Mouse (Mus musculus): ENCODE measurements around the gene Adgre5. TPM values are rescaled to one million over a fixed set of nuclear protein-coding genes. Genes with fewer than 3 reads are reported as not detected.

Gene Adgre5
- total RNA-seq, 2 experiments from 2014 or later, result 8.8 to 10.5 TPM

DNA sequence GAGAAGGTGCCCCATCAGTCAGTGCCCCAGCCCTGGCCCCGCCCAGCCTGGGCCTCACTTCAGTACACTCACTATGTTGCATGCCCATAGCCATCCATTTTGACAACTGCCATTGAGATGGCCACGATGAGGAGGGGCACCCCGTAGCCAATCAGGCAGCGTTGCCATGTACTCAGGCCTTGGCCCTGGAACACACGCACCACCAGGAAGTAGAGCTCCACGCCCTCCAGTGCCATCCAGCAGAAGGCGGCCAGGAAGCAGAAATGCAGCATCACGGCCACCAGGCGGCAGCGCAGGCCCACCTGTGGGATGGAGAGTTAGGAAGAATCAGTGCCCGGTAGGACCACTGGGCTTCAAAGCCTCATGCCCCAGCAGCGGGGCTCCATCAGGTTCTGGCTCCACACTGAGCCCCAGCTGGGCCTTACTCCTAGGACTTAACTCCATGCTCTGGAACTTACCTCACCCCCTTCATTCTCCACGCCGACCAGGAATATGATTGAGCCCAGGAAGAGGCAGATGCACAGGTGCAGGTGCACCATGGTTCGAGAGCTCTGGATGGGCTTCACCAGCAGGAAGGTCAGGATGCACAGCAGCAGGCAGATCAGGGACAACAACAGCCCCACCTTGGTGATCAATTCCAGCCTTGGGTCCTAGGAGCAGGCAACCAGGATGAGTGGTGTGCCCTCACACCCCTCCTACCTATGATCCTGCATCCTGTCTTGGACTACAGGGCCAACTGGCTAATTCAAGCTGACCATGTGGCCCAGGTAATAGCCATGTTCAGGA lies 16.2 kb downstream of the Adgre5 start:
- DNase-seq (ENCODE audit: low spot score in 2 of 2), result peak; percentile 65 to 84

DNA sequence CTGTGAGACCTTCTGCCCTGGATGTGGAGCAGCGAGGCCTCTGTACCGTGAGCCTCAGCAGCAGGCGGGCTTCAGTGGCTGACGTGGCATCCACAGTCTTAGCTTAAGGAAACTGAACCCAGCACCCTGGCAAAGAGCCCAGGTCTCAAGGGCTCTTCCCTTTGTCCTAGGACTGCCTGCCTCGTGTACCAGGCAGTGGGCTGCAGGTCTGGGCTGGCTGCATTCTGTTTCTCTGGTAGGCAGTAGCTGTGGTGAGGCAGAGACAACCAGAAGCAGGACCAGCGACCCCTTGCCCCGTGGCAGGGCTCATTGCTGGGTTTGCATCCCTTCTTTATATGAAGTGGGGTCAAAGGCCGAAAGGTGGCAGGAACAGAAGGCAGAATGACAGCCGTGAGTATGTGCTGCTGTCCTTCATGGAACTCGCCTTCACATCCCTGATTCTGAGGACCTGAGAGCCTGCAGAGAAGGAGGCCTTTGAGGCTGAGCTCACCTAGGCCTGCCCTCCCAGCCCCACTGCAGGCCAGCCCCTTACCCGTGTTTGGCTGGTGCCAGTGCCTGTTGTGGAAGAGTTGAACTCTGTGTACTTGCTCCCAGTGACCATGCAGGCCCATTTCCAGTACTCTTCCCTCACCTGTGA lies 17.6 kb downstream of the Adgre5 start:
- no peak for DNase-seq (ENCODE audit: low spot score in 2 of 2)

DNA sequence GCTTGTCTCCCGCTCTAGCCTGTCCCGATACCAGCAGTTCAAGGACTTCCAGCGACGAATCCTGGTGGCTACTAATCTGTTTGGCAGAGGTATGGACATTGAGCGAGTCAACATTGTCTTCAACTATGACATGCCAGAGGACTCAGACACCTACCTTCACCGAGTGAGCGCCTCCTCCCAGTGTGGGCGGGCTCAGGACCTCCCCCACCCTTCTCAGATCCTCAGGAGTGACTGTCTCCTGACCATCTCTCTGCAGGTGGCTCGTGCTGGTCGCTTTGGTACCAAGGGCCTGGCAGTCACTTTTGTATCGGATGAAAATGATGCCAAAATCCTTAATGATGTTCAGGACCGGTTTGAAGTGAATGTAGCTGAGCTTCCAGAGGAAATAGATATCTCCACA lies 18.5 kb downstream of the Adgre5 start:
- DNase-seq (ENCODE audit: low spot score in 2 of 2), result no peak

DNA sequence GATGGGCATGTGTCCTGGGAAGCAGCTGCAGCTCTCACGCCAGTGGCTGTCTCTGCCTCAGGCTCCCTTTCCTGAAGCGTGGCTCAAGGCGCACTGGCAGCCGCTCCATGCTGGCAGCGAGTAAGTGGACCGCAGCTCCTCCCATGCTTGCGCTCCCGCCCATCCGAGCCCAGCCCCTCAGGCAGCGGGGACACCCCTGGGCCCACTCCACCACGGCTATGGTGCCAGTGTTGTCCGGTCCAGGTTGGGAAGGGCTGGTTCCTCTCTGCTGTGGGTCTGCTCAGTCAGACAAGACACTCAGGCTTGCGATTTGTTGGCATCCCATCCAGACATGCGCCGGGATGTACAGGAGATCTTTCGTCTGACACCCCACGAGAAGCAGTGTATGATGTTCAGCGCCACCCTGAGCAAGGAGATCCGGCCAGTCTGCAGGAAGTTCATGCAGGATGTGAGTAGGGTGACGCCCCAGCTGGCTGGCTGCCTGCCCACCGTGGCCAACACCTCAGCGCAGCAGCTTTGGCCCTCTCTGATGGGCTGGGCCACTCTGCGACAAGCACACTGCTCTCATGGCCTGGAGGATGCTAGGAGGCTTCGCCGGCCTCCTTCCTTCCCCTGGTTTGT lies 19.6 kb downstream of the Adgre5 start:
- no peak for DNase-seq (ENCODE audit: low spot score in 2 of 2)

DNA sequence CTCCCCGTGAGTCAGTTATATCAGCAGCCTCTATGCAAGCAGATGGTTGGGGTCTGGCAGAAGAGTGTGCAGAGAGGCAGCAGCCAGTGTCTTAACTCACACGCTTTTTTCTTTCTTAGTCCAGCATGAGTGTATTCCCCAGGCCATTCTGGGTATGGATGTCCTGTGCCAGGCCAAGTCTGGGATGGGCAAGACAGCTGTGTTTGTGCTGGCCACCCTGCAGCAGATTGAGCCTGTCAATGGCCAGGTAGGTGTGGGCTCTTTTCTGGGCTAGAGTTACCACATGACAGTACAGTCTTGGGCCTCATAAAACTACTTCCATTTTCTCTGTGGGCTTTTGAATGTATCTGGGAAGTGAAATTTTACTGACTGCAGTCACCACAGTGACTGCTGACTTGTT lies 21.4 kb downstream of the Adgre5 start:
- no peak for DNase-seq (ENCODE audit: low spot score in 2 of 2)

DNA sequence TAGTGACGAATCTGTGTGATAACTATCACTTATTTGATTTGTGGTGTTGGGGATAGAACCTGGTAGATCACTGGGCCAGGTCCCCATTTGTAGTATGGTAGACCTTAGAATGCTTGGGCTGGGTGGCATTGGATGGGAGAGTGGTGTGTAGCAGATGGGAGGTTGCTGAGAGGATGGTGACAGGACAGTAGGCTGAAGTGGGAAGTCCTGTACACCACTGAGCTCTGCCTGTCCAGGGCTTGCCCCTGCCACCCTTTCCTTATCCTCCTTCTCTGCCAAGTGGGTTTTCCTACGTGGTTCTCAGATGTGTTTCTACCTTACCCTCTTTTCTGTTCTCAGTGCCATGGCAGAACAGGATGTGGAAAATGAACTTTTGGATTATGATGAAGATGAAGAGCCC lies 22.1 kb downstream of the Adgre5 start:
- DNase-seq (ENCODE audit: low spot score in 2 of 2), result no peak

DNA sequence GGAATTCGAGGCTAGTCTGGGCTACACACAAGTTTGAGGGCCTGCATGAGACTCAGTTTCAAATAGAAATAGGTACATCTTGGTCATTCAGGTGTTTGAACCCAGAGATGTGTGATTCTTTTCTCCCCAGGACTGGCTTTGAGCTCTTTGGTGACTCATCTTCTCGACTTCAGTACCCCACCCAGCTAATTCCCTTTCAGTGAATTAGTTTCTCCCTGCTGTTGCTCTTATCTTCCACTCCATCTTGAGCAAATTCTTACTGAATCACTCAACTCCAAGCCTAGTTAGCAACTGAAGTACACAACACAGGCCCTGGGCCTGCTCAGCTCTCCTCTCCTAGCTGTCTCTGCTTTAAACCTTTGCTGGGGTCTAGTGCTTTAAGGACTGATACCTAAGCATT lies 24.6 kb downstream of the Adgre5 start:
- DNase-seq (ENCODE audit: low spot score in 2 of 2), result no peak

DNA sequence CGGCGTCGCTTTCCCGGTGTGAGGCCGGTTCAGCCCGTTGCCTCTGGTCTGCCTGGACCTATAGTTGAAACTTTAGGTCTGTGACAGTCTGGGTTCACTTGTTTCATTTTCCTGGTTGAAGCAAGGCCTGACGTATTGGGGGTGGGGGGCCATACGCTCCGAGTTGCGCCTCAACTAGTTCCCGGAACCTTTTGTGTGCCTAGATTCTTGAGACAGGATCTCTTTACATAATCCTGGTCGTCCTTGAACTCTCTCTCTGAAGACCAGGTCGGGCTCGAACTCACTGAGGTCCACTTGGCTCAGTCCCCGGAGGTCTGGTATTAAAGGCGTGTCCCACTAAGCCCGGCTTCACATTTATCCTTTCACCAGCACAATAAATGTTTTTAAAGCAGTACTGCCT lies 25.4 kb downstream of the Adgre5 start:
- DNase-seq (ENCODE audit: low spot score in 2 of 2), result no peak

DNA sequence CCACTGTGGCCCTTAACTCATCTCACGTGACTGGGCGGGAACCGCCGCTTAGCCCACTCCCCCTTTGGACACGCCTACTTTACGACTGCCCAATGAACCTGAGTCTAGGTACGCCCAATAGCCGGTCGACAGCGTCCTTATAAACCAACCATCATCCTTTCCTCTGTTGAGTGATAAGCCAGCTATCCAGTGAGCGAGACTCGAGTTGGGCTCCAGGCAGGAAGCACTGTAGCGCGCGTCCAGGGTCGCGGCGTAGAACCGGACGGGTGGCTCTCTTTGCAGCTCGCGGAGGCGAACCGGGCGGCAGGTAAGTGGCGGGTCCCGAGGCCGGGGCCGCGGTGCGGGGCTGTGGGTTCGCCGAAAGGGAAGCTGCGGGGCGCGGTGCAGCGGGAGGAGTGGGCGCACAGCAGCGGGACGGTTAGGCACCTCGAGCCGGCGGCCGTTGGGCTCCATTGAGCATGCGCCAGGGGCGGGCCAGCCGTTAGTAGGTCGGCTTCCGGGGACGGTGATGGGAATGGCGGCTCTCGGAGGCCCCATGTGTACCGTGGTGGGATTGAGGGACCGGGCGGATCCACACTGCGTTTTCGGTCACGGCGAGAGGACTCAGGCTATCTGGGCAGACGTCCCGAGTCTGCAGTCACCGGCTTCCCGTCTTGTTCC lies 26.0 kb downstream of the Adgre5 start, which contains the start of gene Ddx39:
Gene Ddx39 (plus strand): TSS at position 147 of the 660 bp plus-strand sequence.
- DNase-seq (ENCODE audit: low spot score in 2 of 2), result peak; percentile 95 to 99

DNA sequence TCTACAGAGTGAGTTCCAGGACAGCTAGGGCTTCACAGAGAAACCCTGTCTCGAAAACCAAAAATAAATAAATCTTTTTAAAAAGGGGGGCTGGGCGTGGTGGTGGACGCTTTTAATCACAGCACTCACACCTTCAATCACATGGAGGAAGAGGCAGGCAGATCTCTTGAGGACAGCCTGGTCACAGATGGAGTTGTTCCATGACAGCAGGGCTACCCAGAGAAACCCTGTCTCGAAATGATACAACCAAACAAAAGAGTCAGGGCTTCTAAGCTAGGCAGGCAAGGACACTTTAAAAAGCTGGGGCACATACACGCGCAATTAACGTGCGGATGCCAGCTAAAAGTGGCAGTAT lies 26.5 kb downstream of the Adgre5 start:
- no peak for DNase-seq (ENCODE audit: low spot score in 2 of 2)

DNA sequence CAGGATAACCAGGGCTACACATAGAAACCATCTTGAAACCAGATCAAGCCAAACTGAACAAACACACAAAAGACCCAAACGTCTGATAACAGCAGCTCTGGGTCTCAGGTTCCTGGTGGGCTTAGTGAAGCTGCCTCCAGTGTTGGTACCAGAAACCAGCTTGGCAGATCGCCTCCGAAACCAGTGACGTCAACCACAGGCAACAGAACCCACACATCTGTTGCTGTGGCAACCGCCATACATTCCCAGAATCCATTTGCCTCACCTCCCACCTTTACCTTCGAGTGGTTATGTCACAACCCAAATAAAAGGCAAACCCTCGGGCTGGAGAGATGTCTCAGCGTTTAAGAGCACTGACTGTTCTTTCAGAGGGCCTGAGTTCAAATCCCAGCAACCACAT lies 33.6 kb downstream of the Adgre5 start:
- DNase-seq (ENCODE audit: low spot score in 2 of 2), result no peak

DNA sequence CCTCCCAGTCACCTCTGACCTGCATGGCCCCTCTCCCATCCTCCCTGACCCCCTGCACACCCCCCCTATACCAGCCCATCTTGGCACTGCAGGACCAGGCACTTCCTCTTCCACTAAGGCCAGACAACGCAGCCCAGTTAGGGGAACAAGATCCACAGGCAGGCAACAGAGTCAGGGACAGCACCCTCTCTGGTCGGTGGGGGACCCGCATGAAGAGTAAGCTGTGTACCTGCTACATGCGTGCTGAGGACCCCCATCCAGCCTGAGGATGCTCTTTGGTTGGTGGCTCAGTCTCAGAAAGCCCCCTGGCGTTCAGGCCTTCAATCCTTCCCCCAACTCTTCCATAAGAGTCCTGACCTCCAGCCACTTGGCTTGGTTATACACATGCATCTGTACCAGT lies 34.7 kb downstream of the Adgre5 start:
- DNase-seq (ENCODE audit: low spot score in 2 of 2), result no peak

DNA sequence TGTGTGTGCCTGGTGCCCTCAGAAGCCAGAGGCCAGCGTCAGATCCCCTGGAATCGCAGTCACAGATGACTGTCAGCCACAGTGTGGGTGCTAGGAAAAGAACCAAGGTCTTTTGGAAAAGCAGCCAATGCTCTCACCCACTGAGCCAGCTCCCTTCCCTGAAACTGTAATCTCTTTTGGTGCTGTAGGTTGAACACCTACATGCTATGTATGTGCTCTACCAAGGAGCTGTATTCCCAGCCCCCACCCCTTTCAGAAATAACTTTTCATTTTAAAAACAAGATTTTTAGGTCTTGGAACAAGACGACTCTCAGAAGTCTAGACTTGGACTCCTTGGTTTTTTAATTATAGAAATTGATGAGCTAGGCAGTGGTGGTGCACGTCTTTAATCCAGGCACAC lies 37.7 kb downstream of the Adgre5 start:
- no peak for DNase-seq (ENCODE audit: low spot score in 2 of 2)

DNA sequence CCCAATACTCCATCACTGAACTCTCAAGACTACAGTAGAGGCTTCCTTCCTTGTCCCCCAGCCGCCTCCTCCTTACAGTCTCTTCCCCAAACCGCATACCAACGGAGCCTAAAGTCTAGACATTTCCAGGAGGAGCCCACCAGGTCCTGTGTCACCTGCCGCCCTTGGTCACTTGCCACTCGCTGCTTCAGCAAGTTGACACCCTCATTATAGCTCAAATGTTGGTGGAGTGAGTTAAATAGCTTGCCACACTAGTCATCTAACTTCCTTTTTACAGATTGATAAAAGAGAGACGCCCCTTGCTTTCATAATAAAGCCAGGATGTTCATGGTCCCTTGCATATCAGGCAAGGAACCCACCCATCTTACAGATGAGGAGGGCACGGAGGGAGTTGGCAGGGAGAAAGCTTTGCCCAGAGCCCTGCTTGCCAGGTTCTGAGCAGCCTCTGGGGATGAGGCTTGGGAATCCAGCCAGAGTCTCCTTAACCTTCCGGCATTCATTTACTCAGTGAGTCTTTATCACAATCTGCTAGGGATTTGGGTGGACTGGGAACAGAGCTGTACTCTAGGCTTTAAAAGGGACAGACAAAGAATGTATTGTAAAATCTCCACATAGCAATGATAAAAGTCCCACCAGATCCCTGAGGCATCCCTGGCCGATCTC lies 40.6 kb downstream of the Adgre5 start:
- no peak for DNase-seq (ENCODE audit: low spot score in 2 of 2)

DNA sequence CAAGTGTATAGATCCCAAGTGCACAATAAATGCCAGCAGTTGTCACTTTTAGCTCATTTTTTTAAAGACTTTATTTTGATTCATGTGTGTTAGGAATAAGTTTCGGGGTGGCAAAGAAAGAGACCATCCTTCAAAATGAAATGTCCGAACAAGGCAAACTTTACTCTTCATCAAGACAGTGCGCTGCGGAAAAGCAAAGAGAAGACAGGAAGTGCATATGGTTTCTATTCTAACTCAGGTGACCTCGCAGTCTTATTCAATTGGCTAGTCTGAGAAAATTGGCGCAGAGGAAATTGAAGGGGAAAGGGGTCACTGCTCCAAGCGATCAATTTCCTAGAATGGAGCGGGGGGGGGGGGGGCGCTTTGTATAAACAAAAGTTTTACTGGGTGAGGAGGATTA lies 41.6 kb downstream of the Adgre5 start:
- DNase-seq (ENCODE audit: low spot score in 2 of 2), result no peak

DNA sequence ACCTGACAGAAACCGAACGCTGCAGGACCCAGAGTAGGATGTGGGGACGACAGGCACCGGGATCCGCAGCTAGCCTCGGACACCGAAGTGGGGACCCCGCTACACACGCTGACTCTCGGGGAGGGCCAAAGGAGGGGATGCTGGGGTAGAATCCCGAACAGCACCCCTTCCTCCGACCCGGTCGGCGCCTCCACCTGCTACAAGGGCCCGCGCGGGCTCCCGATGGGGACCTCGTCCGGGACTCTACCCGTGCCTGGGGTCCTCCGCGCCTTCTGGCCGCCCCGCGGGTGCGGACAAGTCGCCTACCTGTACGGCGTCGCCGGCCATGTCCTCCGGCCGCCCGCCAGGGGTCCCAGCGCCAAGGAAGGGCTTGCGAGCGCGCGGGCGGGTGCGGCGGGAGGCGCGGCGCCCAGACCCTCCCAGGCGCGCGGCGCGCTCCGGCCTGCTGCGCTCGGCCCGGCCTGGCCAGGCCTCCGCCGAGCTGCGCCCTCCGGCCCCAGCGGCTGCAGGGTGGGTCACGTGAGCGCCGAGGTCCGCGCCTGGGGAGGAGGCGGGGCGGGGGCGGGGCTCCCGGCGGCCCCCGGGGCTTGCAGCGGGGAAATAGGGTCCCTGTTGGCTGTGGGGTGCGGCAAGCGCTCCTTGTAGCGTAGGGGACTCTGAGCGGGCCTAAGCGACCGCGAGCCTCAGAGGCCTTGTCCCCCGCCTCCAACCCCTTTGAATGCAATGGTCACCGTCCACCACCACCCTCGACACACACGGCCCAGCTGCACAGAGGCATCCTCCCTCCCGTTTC lies 42.3 kb downstream of the Adgre5 start, which contains the start of gene Pkn1:
Gene Pkn1 (minus strand): TSS at position 519 of the 793 bp plus-strand sequence.
- DNase-seq (ENCODE audit: low spot score in 2 of 2), result peak in 1 of 2 experiments; percentile 58

DNA sequence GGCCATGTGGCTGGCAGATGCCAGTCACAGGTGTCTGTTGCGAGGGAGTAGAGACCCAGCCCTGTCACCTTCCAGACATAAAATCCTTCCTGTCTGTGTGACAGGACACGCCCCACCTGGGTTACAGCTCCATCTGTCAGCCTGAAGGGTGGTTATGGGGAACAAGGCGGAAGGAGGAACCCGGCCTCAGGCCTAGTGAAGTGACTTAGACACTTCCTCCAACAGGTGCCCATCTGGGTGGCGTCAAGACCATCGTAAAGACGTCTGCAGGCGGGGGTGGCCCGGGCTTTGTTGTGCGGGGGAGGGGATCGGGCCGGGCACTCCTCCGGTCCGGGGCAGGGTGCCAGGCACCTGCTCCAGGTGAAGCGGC lies 42.9 kb downstream of the Adgre5 start:
- no peak for DNase-seq (ENCODE audit: low spot score in 2 of 2)

DNA sequence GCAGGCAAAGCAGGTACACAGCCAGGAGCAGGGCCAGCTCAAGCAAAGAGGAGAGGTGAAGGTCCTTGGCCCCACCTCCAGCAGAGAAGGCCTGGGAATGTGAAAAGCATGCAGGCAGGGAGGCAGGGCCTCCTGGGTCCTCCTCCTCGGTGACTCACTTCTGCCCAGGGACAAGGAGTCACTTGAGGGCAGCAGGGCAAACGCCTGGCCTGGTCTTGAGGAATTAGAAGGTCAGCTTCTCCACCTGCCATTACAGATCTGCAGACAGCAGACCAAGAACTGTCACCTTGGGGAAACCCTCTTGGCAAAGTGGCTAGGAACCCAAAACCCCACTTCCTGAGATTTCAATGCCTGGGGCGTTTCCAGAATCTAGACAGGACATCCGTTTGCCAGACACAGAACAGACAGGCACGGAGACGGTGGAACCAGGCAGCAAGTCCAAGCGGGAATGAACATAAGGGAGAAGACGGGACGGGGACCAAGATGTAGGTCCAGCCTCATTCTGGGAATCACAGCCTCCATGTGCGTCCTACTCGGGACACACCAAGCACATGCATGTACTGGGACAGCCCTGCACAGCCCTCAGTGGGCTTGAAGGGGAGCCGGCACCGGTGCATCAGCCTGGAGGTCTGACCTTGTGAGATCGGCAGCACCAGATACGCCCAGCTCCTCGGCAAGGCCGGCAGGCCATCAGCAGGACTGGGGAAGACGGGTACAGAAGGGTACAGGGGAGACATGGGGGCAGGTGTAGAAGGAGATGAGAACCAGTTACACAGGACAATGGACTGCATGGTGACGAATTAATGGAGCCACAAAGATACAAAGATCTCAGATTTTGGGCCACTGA lies 43.5 kb downstream of the Adgre5 start:
- DNase-seq (ENCODE audit: low spot score in 2 of 2), result no peak

DNA sequence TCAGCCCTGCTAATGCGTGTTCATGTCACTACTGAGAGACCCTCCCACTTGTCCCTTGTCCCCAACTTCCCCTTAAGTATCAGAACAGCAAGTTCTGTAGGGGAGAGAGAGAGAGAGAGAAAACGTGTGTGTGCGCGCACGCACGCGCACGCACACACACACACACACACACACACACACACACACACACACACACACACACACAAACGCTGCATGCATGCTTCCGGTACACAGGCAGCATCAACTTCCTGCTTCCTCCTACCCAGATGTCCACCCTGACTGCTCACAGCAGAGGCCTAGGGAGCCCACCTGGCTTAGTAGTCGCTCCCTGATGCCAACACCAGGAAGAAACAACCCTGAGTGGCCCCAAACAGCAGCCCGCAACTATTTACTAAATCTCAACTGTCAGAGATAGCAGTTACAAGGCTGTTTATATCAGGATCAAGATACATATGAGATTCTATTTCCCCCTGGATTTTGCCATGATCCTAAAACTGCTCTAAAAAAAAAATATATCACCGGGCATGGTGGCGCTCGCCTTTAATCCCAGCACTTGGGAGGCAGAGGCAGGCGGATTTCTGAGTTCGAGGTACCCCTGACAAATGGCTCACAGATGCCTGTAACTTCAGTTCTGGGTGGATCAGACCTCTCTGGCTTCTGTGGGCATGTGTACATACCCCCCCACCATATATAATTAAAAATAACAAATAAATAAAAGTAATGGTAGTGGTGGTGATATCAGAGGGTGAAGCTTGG lies 45.6 kb downstream of the Adgre5 start:
- no peak for DNase-seq (ENCODE audit: low spot score in 2 of 2)

All from layer of hippocampus, adult 18-20 months (tissue).